Mouse (Mus musculus): ENCODE results near the gene Styx.

The Styx gene

DNA sequence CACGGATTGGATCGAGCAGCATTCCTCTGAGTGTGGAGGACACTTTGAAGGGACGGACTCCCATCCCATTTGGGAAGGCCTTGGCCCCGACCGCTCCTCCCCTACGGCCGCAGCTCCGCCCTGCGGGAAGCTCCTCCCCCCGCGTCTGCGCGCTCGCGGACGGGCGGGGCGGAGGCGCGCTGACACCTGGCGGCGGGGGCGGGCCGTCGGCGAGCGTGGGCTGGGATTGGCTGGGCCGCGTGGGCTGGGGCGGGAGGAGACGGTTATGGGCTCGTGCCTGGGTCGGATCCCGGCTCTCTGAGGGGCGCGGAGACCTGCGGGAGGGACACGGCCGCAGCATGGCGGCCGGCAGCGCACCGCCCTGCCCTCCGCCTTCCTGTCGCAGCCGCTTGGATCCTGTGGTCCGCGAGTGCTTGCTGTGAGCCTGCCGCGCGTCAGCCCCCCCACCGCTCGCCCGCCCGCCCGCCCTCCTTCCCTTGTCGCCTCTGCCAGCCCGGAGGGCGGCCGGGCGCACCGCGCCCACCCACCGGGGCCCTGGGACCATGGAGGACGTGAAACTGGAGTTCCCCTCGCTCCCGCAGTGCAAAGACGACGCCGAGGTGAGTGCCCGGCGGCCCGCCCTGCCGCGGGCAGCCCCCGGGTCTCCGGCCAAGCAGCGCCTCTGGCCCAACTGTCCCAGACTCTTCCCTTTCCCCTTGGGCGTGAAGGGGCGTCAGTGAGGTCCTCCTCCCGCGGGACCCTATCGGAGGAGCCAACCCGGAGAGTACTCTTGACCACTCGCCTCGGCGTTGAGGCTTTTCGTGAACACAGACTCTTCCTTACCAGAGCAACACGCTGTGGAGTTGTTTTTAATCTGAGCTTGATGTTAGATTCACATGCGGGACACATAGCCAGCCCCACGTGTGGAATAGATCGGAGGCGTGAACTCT lies at the start of gene Styx:
Styx (plus strand) TSS at position 163 of the 929 bp plus-strand sequence.
- DNase-seq (ENCODE audit: low spot score), result peak; percentile 96

DNA sequence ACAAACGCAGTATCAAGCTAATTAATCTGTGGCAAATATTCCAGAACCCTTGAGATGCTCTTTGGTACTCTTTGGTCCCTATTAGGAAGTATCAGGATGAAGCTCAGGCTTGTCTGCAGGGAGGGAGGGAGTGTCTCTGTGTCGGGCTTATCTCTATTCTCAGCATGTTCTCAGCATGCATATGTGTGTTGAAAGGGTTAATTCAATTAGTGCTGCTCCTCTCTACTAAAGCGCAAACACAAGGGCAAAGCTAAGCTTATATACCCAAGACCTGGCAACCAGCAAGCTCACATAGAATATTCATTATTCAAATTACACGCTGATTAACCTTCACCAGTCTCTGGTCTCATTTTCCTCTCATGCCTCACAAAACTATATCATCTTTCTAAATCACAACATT lies 47.0 kb upstream of the Styx start:
- DNase-seq (ENCODE audit: low spot score), result no peak

DNA sequence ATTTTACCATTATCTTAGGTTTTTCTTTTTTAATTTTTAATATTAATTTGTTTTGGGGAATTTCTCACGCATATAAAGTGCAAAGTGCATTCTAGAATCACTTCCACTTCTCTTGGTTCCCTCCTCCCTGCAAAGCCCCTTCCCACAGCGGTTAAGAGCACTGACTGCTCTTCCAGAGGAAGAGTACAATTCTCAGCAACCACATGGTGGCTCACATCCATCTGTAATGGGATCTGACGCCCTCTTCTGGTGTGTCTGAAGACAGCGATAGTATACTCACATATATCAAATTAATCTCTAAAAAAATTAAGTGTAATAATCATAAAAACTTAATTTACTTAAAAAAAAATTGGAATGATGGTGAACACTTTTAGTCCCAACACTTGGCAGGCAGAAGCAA lies 46.5 kb upstream of the Styx start:
- no peak for DNase-seq (ENCODE audit: low spot score)

- DNase-seq (ENCODE audit: low spot score), result peak; percentile 16
These were observed 45.0 kb upstream of the Styx start for GRCm38 (mm10) chr14:45305852-45306251.

- no peak for DNase-seq (ENCODE audit: low spot score)
These were observed 43.1 kb upstream of the Styx start for GRCm38 (mm10) chr14:45307630-45308328.

GRCm38 (mm10) chr14:45309646-45310045 lies 41.2 kb upstream of the Styx start:
- DNase-seq (ENCODE audit: low spot score), result no peak

- DNase-seq (ENCODE audit: low spot score), result no peak
These were observed 40.8 kb upstream of the Styx start for GRCm38 (mm10) chr14:45310101-45310500.

GRCm38 (mm10) chr14:45316927-45317326 lies 34.0 kb upstream of the Styx start:
- no peak for DNase-seq (ENCODE audit: low spot score)

DNA sequence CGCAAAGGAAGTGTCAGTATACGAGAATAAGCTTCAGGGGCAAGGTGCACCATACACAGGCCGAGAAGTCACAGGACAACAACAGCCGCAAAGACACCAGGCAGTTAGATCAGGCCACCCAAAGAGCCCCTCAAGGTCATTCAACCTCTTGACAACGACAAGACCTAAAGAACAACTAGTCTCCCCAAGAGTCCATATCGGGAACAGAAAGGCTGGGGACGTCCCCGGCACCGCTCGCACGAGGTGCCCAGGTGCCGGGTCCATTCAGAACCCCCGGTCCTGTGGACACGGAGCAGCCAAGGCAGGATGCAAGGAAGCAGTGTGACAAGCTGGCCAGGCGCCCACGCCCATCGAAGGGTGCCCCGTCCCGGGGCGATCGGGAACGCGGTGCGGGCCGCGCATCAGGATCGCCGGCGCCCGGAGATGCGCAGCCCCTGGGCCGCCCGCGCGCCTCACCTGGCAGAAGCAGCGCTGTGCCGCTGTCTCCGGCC lies 32.9 kb upstream of the Styx start:
- DNase-seq (ENCODE audit: low spot score), result peak; percentile 64

GRCm38 (mm10) chr14:45318426-45319236 lies 32.3 kb upstream of the Styx start, which contains the start of gene Ero1l:
TSS of gene Ero1l (minus strand) at chr14:45318771.
- DNase-seq (ENCODE audit: low spot score), result peak; percentile 91

GRCm38 (mm10) chr14:45319237-45319610 lies 31.7 kb upstream of the Styx start:
- no peak for DNase-seq (ENCODE audit: low spot score)

- DNase-seq (ENCODE audit: low spot score), result no peak
These were observed 30.8 kb upstream of the Styx start for GRCm38 (mm10) chr14:45320111-45320510.

- DNase-seq (ENCODE audit: low spot score), result no peak
These were observed 29.8 kb upstream of the Styx start for GRCm38 (mm10) chr14:45321067-45321466.

DNA sequence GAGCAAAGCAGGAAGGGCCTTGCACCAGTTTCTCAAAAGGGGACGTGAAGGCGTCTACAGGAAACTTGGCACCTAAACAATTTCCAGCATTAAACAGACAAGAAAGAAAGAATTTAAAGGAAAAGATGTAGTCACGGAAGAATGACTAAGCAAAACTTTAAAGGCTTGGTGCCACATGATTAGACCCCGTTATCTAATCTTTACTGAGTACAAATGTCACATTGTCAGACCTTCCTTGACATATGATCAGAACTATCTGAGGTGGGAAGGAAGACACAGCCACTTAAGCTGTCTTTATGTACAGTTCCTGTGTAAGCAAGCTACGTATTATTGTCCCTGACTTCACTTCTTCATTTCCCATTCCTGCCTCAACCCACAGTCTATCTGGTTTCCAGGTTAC lies 29.3 kb upstream of the Styx start:
- no peak for DNase-seq (ENCODE audit: low spot score)

- no peak for DNase-seq (ENCODE audit: low spot score)
These were observed 28.4 kb upstream of the Styx start for GRCm38 (mm10) chr14:45322450-45322849.

DNA sequence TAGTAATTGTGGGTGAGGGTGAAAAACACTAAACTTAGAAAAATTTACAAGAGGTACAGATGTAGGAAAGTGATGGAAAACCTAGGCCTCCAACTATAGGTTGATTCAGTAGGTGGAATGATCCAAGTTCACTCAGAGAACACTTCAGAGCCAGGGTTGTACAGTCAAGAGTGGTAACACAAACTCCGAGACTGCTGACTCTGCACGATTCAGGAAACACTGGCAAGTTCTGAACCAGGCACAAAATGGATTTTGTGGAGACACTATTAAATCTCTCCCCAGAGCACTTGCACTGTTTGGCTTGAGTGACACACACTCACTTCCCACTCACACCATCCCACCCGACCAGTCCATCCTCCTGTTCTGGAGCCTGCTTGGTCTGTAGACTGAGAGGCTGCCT lies 27.6 kb upstream of the Styx start:
- DNase-seq (ENCODE audit: low spot score), result no peak

GRCm38 (mm10) chr14:45325471-45325870 lies 25.4 kb upstream of the Styx start:
- no peak for DNase-seq (ENCODE audit: low spot score)

DNA sequence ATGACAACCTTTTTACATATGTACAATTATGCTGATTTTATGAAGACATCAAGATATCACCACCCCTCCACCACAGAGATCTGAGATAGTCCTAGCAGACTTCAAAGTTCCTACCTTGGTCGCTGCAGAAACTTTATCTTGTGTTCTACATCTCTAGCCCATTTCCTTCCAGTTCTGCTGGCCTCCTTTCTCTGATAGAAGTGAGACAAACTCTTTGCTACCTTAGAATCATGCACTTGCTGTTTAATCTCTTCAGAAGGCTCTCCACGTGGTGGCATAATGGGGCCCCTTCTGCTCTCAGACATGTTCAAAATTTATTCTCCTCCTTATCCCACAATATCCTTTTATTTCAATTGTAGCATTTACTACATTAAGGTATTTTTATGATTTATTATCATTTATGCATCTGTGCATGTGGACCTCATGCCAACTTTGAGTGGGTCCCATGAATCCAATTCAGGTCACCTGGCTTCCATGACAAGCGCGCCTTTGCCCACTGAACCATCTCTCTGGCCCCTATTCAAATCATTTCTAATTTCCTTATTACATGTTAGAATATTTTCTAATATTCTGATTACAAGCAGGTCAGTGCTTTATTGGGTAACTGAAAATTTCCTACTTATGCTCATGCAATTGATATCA lies 22.7 kb upstream of the Styx start:
- DNase-seq (ENCODE audit: low spot score), result no peak

- no peak for DNase-seq (ENCODE audit: low spot score)
These were observed 21.8 kb upstream of the Styx start for GRCm38 (mm10) chr14:45329018-45329588.

DNA sequence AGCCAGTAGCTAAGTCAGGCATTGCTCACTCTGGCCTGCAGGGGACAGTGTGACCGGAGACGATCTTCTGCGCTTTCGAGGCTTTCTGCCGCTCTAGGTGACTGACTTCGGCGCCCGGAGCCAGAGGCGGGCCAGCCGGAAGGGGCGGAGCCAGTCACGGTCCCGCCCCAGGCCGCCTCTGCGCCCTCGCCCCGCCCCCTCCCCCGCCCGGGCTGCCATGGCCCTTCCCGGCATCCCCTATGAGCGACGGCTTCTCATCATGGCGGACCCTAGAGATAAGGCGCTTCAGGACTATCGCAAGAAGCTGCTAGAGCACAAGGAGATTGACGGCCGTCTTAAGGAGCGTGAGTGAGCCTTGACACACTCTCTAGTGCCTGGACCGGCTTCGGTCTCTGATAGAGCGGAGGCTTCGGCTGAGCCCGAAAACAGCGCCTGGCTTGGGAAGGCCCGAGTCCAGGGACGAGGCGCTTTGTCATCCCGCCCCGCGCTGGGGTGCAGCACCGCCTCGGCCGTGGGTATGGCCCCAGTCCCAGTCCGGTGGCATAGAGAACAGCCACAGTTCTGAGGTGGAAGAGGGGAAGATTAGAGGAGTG lies 21.2 kb upstream of the Styx start, which contains the start of gene Psmc6:
Psmc6 (plus strand) TSS at position 200 of the 593 bp plus-strand sequence.
- DNase-seq (ENCODE audit: low spot score), result peak; percentile 94
